Mouse (Mus musculus) bone marrow, adult 2 months (tissue): ENCODE measurements at regions not wholly inside any gene's neighbourhood (a gene's known extent, or its start where the extent isn't known, plus 50 kb on each side); places are given as distances from the start of the nearest gene placed in this dataset.

Experiments used
- CTCF ChIP-seq: fragments of 200-500 bp; IDR thresholded peaks from 2 replicates; pipeline ENCODE4 v1.5.1; 2011; ENCODE audit warnings: low read length, control low read depth; ENCODE audit not compliant: control insufficient read depth, insufficient read depth
- POLR2A ChIP-seq: fragments of 200-500 bp; IDR thresholded peaks from 2 replicates; pipeline ENCODE4 v1.6.1; 2011; ENCODE audit warnings: low read depth, mild to moderate bottlenecking, control low read depth, low read length, borderline replicate concordance; ENCODE audit not compliant: control insufficient read depth

GRCm38 (mm10) chr2:72843610-72844009 is 136.6 kb downstream of the Sp3 start:
- no peak for TF ChIP-seq CTCF
- no peak for TF ChIP-seq POLR2A
